Mouse (Mus musculus) spleen, adult 2 months (tissue): ENCODE data around the gene Plekhg1.

ENCODE experiments used
- CTCF ChIP-seq: fragments of 200-500 bp; IDR thresholded peaks from 2 replicates; pipeline ENCODE4 v1.5.1; 2011; ENCODE audit warnings: mild to moderate bottlenecking, inconsistent platforms; ENCODE audit not compliant: insufficient read depth, insufficient read length, insufficient replicate concordance; ENCODE audit errors: extremely low read depth
- POLR2A ChIP-seq: fragments of 200-500 bp; IDR thresholded peaks from 2 replicates; pipeline ENCODE4 v1.6.1; 2011; ENCODE audit warnings: low read depth, low read length, inconsistent platforms

- TF ChIP-seq CTCF (no peak), POLR2A (no peak)
These were observed 46.8 kb downstream of the Plekhg1 start for GRCm38 (mm10) chr10:3787006-3787405.
